Mouse (Mus musculus) kidney, adult 9 months (tissue): Measurements from ENCODE around the gene Ntm.

ENCODE experiments used
- DNase-seq: peaks from one replicate; pipeline ENCODE4 v3.0.0; 2022

Ntm gene

DNA sequence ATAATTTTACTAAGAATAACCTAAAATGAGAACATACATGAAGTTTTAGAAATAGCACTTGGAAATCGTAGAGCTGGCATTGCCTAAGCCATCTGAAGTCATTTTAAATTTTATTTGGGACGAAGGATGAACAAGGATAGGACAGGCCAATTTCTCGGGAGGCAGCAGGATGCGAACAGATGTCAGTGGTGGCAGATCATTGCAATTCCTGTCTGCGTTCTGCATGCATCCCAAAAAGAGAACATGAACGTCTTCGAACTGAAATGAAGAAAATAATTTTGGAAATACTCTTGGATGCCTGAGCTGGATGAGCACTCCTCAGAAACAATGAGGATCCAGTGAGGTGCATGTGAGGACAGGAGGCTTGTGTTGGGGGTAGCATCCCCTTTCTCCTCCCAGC lies 506.9 kb downstream of the Ntm start:
- no peak for DNase-seq

DNA sequence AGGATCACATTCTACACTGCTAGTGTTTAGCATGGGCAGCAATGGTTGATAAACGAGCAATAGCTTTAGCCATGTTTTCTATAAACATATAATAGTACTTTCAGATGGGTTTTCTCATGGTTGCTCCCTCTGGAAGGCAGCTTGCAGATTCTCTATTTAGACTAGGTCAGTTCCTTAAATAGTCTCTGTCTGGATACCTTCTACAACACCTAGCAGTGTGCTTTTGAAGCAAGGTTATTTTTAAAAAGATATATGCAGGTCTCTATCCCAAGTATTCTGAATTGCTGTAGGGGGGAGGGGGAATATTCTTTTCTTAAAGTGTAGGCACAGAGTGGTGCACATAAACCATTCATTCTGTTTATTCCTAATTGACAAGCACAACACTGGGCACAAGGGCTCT lies 511.7 kb downstream of the Ntm start:
- no peak for DNase-seq

DNA sequence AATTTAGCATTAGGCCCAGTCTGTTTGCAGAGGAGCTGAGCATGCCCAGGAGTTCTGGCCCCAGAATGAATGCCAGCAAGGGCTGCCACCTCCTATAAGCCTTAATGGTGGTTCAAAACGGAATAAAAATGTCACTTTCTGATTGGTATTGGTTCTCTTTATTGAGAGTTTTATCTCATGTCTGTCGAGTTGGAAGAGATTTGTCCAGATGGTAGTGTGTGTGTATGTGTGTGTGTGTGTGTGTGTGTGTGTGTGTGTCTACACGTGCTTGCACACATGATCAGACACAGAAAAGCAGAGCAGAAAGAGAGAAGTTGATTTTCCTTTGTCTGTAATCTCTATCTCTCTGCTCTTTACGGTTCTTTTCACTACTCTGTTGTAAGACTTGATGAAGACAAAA lies 518.9 kb downstream of the Ntm start:
- no peak for DNase-seq

DNA sequence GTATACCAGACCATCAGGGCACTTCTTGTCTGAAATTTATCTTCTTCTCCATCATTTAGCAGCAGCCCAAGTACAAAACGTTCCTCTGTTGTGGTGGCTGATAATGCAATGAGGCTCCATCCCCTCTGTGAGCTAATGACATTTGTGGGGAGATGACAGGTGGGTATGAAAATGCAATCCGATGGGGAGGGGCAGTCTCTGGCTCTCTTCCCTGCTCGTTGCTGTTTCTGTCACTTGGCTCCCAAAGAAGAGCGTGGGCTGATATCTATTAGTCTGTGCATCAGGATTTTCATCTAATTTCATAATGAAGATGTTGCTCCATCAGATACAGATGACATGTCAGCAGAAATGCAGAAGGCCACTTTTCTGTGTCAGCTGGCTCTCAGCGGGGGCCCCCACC lies 523.5 kb downstream of the Ntm start:
- DNase-seq: no peak

DNA sequence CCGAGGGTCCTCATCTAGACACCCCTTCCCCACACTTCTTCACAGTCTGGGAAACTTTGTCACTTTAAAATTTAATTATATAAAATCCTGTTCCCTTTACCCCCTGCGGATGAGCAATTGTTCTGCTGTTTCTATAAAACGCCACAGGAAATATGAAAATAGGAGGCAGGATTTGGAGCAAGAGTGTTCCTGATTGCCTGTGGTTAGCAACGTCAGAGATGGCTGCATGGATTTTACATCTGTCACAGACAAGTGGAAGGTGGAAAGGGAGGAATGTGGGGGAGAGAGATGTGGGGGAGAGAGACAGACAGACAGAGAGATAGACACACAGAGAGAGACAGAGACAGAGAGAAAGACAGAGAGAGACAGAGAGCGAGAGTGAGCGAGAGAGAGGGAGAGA lies 528.3 kb downstream of the Ntm start:
- no peak for DNase-seq

DNA sequence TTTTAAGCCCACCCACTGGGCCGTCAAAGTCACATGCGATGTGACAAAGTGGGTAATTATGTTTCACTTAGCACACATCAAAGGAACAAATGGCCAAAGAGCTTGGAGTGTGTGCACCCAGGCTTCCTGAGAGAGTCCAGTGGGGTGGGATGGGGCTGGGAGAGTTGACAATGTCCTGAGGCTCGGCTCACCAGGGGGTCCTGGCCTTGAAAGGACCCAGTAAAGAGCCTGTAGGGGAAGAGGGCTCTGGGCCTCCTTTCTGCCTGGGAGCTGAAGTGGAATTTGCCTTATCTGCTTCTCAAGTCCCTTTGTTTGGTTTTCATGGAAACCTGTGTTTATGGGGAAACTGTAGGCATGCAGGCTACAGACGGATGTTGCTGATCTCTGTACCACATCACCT lies 529.0 kb downstream of the Ntm start:
- no peak for DNase-seq

DNA sequence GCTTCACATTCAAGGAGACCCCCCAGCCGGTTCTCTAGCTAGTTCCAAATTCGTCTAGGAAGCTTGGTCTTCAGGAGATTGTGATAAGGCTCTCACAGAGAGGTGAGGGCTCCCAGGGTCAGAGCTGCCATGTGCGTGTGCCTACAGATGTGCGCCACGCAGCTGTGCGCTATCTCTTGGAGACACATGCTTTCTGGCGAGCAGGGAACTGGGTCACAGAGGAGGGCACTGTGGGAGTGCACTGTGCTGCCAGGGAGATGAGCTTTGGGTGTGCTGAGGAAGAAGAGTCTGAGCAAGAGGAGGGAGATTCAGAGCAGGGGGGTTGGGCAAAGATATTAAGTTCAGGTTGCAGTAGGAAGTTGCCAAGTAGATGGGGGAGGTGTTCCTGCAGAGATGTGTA lies 529.8 kb downstream of the Ntm start:
- no peak for DNase-seq

DNA sequence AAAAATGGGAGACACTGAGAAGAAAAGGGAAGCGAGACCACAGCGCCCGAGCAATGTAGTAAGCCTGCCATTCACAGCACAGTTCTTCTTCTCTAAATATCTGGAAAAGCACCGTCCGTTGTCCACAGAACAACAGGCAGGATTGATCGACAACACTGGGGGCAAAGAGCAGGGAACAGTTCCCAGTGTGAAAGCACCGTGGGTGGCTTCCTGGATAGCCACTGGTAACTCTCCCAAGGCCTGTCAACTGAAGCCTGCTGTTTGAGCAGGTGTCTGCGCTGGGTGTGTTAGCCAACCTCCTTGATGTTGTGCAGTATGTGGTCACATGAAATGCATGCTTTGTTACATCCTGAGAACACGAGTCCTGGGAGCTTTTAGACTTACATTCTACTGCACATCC lies 531.4 kb downstream of the Ntm start:
- no peak for DNase-seq

DNA sequence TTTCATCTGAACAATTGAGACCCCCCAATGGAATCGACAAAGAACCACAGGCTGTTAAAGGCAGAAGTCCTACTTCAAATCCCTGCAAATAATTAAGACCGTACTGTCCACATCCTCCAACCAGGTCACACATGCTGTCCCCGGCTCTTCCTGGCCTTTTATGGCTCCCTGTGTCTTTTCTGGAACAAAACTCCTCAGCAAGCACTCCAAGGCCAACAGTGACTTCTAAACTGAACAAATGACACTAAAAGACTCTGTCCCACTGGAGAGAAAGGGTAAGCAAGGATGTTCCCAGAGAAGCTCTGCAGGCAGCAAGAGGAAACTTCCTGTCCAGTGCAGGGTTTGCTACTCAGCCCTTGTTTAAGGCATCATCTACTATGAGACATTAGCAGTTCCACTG lies 532.8 kb downstream of the Ntm start:
- DNase-seq: no peak

DNA sequence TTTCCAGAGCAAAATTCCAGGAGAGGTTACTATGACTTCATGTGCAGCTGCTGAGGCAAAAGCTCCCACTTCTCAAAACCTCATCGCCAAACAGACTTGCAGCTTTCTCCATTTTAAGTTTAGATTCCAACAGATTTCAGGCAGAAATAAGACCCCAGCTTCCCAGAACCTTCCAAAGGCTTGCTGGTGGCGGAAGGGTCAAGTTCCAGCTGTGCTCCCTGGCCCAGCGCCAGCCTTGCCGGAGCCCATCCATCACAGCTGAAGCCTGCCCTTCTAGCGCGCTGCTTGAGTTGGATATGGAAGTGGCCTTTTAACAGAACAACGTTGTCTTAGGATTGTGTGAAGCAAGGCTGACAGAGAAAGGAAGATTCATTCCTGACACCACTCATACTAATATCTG lies 534.6 kb downstream of the Ntm start:
- DNase-seq: peak; percentile 2

DNA sequence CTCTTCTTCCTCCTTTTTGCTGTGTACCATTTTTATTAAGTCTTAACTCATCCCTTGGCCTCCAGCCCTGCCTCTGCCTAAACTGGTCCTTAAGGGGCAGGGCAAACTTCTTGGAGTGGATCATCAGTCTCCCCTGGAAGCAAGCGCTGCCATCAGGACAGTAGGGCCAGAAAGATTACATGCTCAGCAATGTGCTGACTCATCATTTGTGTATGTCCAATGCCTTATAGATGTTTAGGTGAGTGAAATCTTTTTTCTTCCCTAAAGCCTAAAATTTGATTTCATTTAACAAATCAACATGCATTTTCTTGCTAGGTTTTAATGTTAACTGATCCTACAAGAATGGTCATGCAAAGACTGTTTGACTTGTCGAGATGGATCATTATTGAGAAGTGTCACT lies 536.7 kb downstream of the Ntm start:
- DNase-seq: no peak

DNA sequence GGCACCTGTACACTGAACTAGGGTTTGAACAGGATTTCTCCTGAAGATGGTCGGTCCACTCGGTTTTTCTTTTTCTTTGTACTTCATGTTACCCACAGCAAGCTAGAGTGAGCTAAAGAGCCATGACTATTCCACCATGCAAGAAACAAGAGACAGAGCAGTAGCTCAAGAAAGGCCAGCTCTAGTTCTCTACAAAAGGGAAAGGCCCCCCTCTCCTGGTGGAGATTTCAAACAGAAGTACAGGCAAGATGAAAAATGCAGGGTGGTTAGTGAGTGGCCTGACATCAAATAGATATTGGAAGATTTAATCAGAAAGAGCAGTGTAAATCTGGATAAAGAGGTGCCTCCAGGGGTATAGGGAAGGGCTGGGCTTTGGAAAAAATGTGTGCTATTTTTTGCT lies 547.4 kb downstream of the Ntm start:
- no peak for DNase-seq

DNA sequence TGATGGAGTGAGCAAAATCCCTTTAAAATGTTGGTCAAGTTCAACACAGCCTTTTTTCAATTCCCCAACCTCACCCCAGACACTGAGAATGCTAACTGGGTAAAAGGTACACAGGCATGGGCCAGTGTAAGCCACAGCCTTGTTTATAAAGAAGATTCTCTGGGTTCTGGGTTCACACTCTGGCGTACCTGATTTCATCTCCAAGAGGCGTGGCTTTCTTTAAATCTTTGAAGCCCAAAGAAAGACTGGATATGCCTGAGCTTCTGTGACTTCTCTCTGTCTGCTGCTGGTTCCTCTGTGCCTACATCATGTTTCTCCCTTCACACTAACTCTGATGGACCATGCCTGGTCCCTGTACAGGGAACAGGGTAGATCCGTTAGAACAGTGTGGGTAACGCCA lies 549.8 kb downstream of the Ntm start:
- no peak for DNase-seq

DNA sequence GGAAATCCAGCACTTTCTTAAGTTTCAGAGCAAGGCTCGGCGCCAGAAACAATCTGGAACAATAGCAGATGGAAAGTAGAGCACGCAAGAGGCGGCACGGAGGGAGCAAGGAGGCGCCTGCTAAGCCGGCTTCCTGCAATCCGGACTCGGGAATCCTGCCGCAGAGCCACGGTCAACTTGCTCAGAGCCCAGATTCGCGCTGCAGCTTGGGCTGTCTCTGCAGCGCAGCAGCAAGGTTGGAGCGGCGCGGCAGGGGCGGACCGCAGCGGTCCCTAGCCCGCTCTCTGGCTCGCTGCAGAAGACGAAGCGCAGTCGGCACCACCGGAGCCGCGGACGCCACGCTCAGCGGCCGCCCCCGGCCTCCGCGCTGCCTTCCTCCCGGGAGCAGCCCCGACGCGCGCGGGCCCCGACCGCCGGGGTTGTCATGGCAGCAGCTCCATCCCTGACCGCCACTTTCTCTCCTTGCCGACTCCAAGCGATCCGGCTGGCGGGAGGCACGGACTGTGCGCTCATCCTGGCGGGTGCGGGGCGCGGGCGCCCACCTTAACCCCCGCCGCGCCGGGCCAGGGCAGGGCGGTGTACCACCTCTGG lies 550.7 kb downstream of the Ntm start:
- DNase-seq: no peak

DNA sequence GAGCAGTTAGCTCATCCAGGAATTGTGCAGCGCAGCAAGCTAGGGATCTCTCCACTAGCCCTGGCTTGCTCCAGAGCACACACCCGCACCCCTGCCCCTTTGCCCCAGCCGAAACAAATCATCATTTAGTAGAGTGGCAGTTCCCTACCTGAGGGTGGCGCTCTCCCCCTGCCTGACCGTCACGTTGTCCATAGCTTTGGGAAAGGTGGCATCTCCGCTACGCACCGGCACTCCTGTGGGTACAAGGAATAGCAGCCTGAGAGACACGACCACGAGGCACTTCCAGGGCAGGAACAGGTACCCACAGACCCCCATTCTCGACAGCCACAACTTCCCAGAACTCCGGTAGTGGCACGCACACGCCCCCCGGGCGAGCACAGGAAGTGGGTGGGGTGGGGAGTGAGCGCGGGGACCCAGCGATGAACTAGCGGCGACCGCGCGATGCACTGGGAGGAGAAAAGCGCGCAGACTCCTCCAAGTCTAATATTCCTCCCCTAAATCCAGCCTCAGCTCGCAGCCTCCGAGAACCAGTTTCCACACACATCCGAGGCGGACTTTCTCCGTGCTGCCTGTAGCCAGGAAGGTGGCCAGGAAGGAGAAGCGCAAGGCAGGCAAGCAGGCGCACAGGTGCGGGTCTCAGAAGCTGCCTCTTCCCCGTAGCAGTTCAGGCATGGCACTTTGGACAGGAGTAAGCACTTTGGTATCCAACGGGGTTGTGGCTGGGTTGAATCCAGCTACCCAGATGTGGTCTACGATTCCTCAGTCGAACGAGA lies 551.3 kb downstream of the Ntm start:
- no peak for DNase-seq

DNA sequence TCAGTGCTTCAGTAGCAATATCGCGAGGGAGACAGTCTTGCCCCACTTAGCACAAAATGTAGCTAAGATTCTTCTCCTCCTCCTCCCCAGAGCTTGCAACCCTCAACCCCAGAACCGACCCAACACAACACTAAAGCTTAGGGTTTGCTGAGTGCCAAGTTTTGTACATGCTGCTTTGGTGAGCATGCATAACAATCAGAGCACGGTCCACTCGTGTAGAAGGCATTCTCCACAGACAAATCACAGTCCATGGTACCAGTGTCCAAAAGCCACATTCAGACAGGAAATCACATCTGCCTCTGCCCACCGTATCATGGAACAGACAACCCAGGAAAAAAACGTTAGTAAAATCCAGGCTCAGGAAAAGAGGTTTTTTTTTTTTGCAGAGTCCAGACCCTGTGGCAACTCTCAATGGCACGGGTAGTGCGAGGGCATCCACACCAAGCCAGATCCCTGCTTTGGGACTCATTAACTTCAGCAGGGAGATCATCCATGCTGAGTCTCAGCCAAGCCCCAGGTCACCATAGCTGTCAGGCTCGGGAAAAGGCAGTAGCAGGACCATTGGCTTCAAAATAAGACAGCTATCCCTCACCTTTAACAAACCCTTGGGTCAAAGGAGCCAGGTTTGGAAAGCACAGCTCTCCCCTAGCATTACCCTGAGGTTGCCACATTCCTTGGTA lies 552.1 kb downstream of the Ntm start:
- DNase-seq: no peak

DNA sequence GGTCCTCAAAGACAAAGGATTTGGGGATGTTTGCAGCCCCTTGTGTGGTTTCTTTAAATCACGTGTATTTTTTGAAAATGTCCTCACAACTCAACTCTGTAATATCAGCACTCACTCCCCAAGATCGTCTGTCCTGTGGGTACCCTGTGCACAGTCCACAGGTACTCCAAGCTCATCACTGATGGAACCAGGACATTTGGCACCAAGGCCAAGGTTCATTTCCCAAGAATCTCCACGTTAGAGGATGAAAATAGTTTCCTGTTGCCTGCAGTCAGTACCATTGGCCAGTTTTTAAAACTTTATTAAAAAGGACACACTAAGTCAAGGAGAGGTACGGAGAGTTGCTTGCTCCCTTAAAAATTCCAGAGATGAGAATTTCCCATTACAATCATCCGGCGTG lies 552.7 kb downstream of the Ntm start:
- no peak for DNase-seq

DNA sequence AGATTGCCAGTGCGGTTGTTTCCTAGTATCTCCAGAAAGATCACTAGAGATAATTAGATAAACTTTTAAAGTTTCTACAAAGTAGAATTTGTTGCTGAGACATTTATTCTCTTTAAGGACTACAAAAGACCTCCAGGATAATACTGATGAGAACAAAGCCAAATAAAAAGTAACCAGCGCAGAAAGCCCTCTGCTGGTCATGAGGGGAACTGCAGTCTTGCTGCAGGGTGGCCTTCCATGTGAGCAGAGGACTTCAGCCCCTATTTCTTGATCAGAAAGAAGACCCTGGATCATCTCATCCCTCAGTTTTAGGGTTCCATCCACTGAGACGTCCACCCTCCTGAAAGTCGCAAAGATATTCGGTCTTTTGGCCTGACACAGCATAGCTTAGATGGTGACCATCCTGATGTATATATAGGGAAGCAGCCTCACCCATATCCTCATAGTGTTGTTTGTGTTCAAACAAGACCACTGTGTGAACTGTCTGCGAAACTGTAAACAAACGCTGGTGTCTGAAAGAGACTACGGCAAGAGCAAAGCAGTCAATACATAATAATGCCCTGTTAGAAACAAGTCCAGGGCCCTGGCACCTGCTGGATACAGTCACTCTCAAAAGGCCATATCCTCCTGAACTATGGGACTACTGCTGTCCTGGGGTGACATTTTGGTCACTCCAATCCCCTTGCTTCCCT lies 553.6 kb downstream of the Ntm start:
- DNase-seq: peak; percentile 34

DNA sequence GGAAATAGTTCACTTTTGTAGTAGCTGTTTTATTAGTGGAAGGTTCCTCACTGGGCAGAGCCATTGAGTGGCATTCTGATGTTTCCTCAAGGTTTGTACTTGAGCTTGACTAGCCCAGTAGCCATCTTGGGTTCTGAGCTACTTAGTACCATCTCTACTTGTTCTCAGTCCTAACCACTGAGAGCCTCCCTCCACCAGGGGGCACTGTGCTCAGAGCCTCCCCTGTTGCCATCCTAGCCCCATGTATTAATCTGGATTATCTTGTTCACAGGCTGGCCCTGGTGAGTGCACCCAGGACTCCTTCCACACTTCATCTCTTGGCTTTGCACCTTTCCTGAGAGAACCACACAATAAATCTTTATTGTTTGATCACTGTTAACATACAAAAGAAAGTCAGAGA lies 555.0 kb downstream of the Ntm start:
- peak; percentile 34 for DNase-seq

DNA sequence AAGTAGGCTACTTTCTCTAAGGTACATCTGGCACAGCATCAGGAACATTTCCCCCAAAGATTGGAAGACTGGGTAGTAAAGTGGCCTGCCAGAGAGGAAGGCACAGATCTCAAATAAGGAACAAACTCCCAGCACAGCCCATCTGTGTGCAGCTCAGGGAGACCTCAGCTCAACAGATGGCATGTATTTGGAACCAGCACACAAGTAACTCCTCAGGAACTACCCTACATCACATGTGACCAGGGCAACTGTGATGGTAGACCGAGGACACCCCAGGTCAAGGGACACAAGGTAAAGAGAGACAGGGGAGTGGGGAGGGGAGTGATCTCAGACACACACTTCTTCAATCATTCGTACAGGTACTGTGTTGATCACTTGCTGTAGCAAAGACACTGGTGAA lies 556.0 kb downstream of the Ntm start:
- DNase-seq: no peak

DNA sequence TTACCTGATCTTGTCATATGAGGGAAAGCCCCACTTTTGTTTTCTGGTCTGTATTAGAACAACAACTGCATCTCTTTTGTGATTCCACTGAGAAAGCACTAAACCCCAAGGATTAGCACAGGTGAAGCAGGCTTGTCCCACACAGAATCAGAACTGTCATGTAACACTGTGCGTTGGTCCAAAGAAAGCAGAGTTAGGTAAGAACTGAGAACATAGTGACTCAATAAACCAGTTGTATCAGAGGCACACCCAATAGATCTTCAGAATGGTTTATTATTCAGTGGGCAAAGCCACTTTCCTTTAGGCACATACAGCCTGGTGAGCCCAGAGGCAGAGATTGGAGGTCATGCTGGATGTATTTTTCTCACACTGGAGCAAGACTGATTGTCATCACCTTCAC lies 556.9 kb downstream of the Ntm start:
- DNase-seq: no peak

DNA sequence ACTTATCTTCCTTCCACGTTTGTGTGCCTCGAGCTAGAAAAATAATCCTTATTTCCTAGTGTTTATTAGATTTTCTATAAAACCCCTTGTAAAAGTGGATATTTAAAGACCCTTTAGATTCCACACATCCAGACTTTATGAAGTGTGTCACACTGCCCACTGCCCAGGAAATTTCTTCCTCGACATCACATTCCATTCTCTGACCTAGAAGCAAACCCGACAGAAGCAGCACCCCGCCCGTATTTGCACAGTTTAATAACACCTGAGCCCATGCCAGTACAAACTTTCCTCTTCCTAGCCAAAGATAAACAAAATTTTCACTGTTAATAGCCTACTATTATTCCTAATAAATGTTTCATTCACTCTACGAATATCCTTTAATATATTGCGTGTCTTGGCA lies 562.8 kb downstream of the Ntm start:
- no peak for DNase-seq

DNA sequence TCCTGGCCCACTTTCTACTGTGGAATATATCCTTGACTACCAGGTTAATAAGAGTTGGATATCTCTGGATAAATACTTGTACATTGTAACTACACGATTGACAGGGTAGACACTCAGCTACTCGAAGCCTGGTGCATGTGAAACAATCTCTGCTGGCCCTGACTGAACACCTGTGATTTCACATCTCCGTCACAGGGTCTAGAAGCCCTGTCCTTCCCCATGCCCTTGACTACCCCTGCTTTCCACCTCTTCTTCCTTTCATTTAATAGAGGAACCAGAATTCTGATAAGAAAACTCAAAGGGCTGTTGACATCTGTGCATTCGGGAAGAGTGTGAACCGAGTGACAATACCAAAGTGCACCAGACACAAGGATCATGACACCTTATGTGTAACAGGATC lies 566.8 kb downstream of the Ntm start:
- DNase-seq: no peak

DNA sequence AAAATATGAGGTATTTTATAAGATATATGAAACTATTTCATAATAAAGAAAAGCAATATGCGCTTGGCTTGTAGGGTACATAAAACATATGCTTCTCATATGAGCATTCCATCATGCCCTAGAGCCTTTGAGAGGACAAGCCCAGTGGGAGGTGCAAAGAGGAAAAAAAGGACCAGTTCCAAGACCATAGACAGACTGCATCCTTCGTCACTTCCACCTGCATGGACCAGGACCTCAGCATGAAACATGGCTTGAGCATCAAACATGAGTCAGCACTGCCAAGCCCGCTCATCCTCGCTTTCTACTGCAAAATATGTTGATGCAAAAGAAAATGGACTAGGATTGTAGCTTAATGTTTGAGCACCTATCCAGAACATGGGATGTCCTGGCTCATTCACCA lies 569.8 kb downstream of the Ntm start:
- no peak for DNase-seq
